Comparison of ENCODE assay signal across 22 mouse cellular contexts in the genomic region with DNA sequence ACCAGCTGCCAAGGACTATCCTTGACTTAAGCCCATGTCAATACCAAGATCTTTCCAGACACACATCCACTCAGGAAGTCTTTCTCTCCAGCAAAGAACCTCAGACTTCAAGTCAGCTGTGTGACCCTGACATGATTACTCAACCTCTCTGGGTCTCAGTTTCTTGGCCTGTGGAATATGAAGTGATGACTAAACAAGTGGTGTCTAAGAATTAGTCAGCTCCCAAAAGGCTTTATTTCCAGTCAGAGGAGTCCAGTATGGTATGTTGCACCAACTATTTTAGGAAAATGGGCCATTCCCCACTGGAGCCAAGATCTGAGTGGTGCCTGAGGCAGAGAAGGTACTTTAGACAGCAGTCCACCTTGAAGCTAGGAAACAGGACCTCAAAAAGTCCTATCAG.
DNase-seq lines count a peak whose midpoint lies in the region; ATAC-seq and TF ChIP-seq lines count a peak whose summit lies in the region.
"Had no signal": no experiment of that assay in that cellular context is flagged by ENCODE, and none has a peak within 500 bp of the region (broad histone marks: within the 10 kb centered on the region; RNA-seq: fewer than 3 reads in every experiment).

No protein-coding gene starts in this region.

- H3K9me3 ChIP-seq in forebrain, embryonic 13.5 days (replicated peaks): no peaks in the 10 kb centered on the region
- no peaks in the 10 kb centered on the region for H3K9me3 ChIP-seq in forebrain, postnatal 0 days (ENCODE audit: low read length)
- no peaks in the 10 kb centered on the region for H3K9me3 ChIP-seq in midbrain, embryonic 13.5 days
- no peaks in the 10 kb centered on the region for H3K9me3 ChIP-seq in midbrain, embryonic 11.5 days (ENCODE audit: control insufficient read depth, low read length)
- H3K9me3 ChIP-seq: embryonic facial prominence, embryonic 15.5 days; forebrain, embryonic 15.5 days; limb, embryonic 13.5 days; liver, embryonic 13.5 days had no signal

- H3K27me3 ChIP-seq in forebrain, embryonic 13.5 days: no peaks in the 10 kb centered on the region
- no peaks in the 10 kb centered on the region for H3K27me3 ChIP-seq in forebrain, postnatal 0 days (ENCODE audit: insufficient read depth, low read length)
- no peaks in the 10 kb centered on the region for H3K27me3 ChIP-seq in midbrain, embryonic 13.5 days
- no peaks in the 10 kb centered on the region for H3K27me3 ChIP-seq in midbrain, embryonic 11.5 days (ENCODE audit: control insufficient read depth, insufficient read depth, low read length)
- H3K27me3 ChIP-seq: embryonic facial prominence, embryonic 15.5 days; forebrain, embryonic 15.5 days; liver, embryonic 13.5 days; Patski had no signal

- no peak overlapping the region for H3K4me3 ChIP-seq in forebrain, embryonic 13.5 days
- H3K4me3 ChIP-seq in forebrain, postnatal 0 days (ENCODE audit: low read depth, low read length): no peak overlapping the region
- H3K4me3 ChIP-seq in midbrain, embryonic 13.5 days (replicated peaks): no peak overlapping the region
- H3K4me3 ChIP-seq in midbrain, embryonic 11.5 days (ENCODE audit: low read depth, low read length): no peak overlapping the region
- H3K4me3 ChIP-seq: embryonic facial prominence, embryonic 15.5 days; forebrain, embryonic 15.5 days; limb, embryonic 13.5 days; liver, embryonic 13.5 days had no signal

- DNase-seq in forebrain, postnatal 0 days: no peak
- DNase-seq in midbrain, embryonic 11.5 days (ENCODE audit: low spot score, missing footprints): no peak
- peak; percentile 87 for DNase-seq in fibroblast of lung, adult 2 months (ENCODE audit: low read depth)
- DNase-seq in lung, postnatal 4 days: no peak
- DNase-seq in frontal cortex, postnatal 36 days (ENCODE audit: low spot score in 2 of 2): no peak
- DNase-seq: adrenal gland, postnatal 14 days; cerebellum, adult 18-20 months; cerebellum, postnatal 25 days; kidney, adult 11 months; layer of hippocampus, postnatal 36 days; liver, embryonic 13.5 days; lung, embryonic 14.5 days; lung, postnatal 36 days; right cerebral cortex, postnatal 14 days; spleen, adult 18-20 months; thymus, postnatal 25 days had no signal

- H3K27ac ChIP-seq in forebrain, embryonic 13.5 days: peak overlapping the region; percentile 31; the same call in 1 of the 2 replicates
- H3K27ac ChIP-seq in forebrain, postnatal 0 days (ENCODE audit: low read depth, low read length): no peak overlapping the region
- peak overlapping the region; percentile 36; the same call in 1 of the 2 replicates for H3K27ac ChIP-seq in midbrain, embryonic 13.5 days
- no peak overlapping the region for H3K27ac ChIP-seq in midbrain, embryonic 11.5 days (ENCODE audit: low read depth, low read length)
- H3K27ac ChIP-seq: embryonic facial prominence, embryonic 15.5 days; limb, embryonic 13.5 days; liver, embryonic 13.5 days had no signal

- ATAC-seq in forebrain, embryonic 13.5 days: no peak
- no peak for ATAC-seq in forebrain, postnatal 0 days
- ATAC-seq in midbrain, embryonic 13.5 days: no peak
- no peak for ATAC-seq in midbrain, embryonic 11.5 days (ENCODE audit: low FRiP score)
- ATAC-seq: Patski had no signal

- no peaks in the 10 kb centered on the region for H3K36me3 ChIP-seq in forebrain, embryonic 13.5 days (ENCODE audit: poor library complexity, severe bottlenecking)
- H3K36me3 ChIP-seq in forebrain, postnatal 0 days (ENCODE audit: insufficient read depth): no peaks in the 10 kb centered on the region
- no peaks in the 10 kb centered on the region for H3K36me3 ChIP-seq in midbrain, embryonic 13.5 days
- no peaks in the 10 kb centered on the region for H3K36me3 ChIP-seq in midbrain, embryonic 11.5 days (ENCODE audit: control insufficient read depth, insufficient read depth, low read length)
- H3K36me3 ChIP-seq: embryonic facial prominence, embryonic 15.5 days; forebrain, embryonic 15.5 days; limb, embryonic 13.5 days; liver, embryonic 13.5 days had no signal

- H3K9ac ChIP-seq in forebrain, embryonic 13.5 days: no peak overlapping the region
- no peak overlapping the region for H3K9ac ChIP-seq in forebrain, postnatal 0 days
- no peak overlapping the region for H3K9ac ChIP-seq in midbrain, embryonic 13.5 days (replicated peaks)
- no peak overlapping the region for H3K9ac ChIP-seq in midbrain, embryonic 11.5 days (ENCODE audit: low read length)
- H3K9ac ChIP-seq: embryonic facial prominence, embryonic 15.5 days; forebrain, embryonic 15.5 days; limb, embryonic 13.5 days; liver, embryonic 13.5 days; lung, embryonic 14.5 days had no signal

- TF ChIP-seq CTCF in forebrain, postnatal 0 days (IDR thresholded peaks at IDR 0.05; ENCODE audit: low read depth): no peak

- H3K4me2 ChIP-seq in forebrain, embryonic 13.5 days: no peak overlapping the region
- H3K4me2 ChIP-seq in forebrain, postnatal 0 days (ENCODE audit: low read depth): no peak overlapping the region
- no peak overlapping the region for H3K4me2 ChIP-seq in midbrain, embryonic 13.5 days (replicated peaks)
- no peak overlapping the region for H3K4me2 ChIP-seq in midbrain, embryonic 11.5 days
- H3K4me2 ChIP-seq: embryonic facial prominence, embryonic 15.5 days; forebrain, embryonic 15.5 days; limb, embryonic 13.5 days; liver, embryonic 13.5 days; lung, embryonic 14.5 days had no signal

- H3K4me1 ChIP-seq in forebrain, embryonic 13.5 days: peaks cover 11% of the 10 kb centered on the region
- no peaks in the 10 kb centered on the region for H3K4me1 ChIP-seq in forebrain, postnatal 0 days (ENCODE audit: insufficient read depth)
- peaks cover 42% of the 10 kb centered on the region for H3K4me1 ChIP-seq in midbrain, embryonic 13.5 days (replicated peaks)
- H3K4me1 ChIP-seq in midbrain, embryonic 11.5 days (ENCODE audit: control insufficient read depth, insufficient read depth, low read length): peaks cover 5% of the 10 kb centered on the region
- H3K4me1 ChIP-seq: liver, embryonic 13.5 days had no signal

Comparison
In these comparisons a context has a peak if more than half of its experiments do, and no peak if none do; other contexts are left out.
1. H3K27ac ChIP-seq: peak in forebrain, embryonic 13.5 days (single experiment) and midbrain, embryonic 13.5 days (single experiment); none in forebrain, postnatal 0 days (single experiment) and midbrain, embryonic 11.5 days (single experiment).